Mouse (Mus musculus) intestine, postnatal 0 days (tissue): Measurements from ENCODE around the gene Lyz2. TPM values are rescaled to one million over a fixed set of nuclear protein-coding genes. Genes with fewer than 3 reads are reported as not detected.
"Not testable (repeated sequence)": the region's sequence is repeated elsewhere in the genome, so short reads cannot be mapped to it uniquely, and the experiment has no call there.

ENCODE experiments used
- ATAC-seq: fragments of 200-750 bp; cut with Nextera tagmentation; 2 replicates; pipeline ENCODE4 v1.8.0; 2017; ENCODE audit warnings: mild to moderate bottlenecking, moderate TSS enrichment, moderate library complexity
- H3K27ac ChIP-seq: fragments of 300-500 bp; sonication (generic); 2 replicates; pipeline ENCODE4 v1.5.1; 2014; ENCODE audit warnings: mild to moderate bottlenecking, low read depth, low read length, moderate library complexity
- H3K27me3 ChIP-seq: fragments of 300-500 bp; sonication (generic); replicated peaks from 2 replicates; pipeline ENCODE4 v1.6.1; 2014; ENCODE audit warnings: low read length, mixed read lengths; ENCODE audit not compliant: control insufficient read depth, insufficient read depth
- H3K36me3 ChIP-seq: fragments of 300-500 bp; sonication (generic); 2 replicates; pipeline ENCODE4 v1.6.1; 2014; ENCODE audit warnings: mild to moderate bottlenecking, moderate library complexity; ENCODE audit not compliant: control insufficient read depth, insufficient read depth
- H3K4me1 ChIP-seq: fragments of 300-500 bp; sonication (generic); replicated peaks from 2 replicates; pipeline ENCODE4 v1.6.1; 2014; ENCODE audit warnings: antibody characterized with exemption, low read length, mixed read lengths; ENCODE audit not compliant: control insufficient read depth, insufficient read depth
- H3K4me2 ChIP-seq: fragments of 300-500 bp; sonication (generic); replicated peaks from 2 replicates; pipeline ENCODE4 v1.6.1; 2014; ENCODE audit warnings: low read depth, mild to moderate bottlenecking, moderate library complexity
- H3K4me3 ChIP-seq: fragments of 300-500 bp; sonication (generic); 2 replicates; pipeline ENCODE4 v1.5.1; 2014; ENCODE audit warnings: low read depth, low read length
- H3K9ac ChIP-seq: fragments of 300-500 bp; sonication (generic); 2 replicates; pipeline ENCODE4 v1.6.1; 2014; ENCODE audit warnings: mild to moderate bottlenecking, low read depth, low read length
- H3K9me3 ChIP-seq: fragments of 300-500 bp; sonication (generic); 2 replicates; pipeline ENCODE4 v1.6.1; 2016; ENCODE audit warnings: mixed run types; ENCODE audit not compliant: control insufficient read depth
- CTCF ChIP-seq: sonication (generic); IDR thresholded peaks from 2 replicates; pipeline ENCODE4 v1.5.1; 2016; ENCODE audit warnings: low read depth, mild to moderate bottlenecking, control low read depth, antibody characterized with exemption, moderate library complexity
- WGBS: fragments of 180-500 bp; shearing (Covaris S2); extraction: QIAGEN DNeasy Blood & Tissue Kit; methylation state at CpG from one replicate; pipeline ENCODE4 v1.1.7; 2014; 5-methylcytosine and 5-hydroxymethylcytosine counted together
- polyA plus RNA-seq: library from polyadenylated mRNA; unstranded; fragments of >200 nt; fragmentation: Nextera tagmentation; extraction: Ambion mirVana; gene quantifications from 2 replicates; pipeline ENCODE4 v1.2.1, GENCODE M21; 2015

The Lyz2 gene
- polyA plus RNA-seq, 1 experiment from 2014 or later: 47.9 TPM

GRCm38 (mm10) chr10:117292671-117293070 lies 10.6 kb upstream of the Lyz2 start, which contains the start of gene Lyz1:
Gene Lyz1 (minus strand): TSS chr10:117292868.
- Histone ChIP-seq H3K27me3 (no peaks in the 10 kb centered on the region), H3K9me3 (no peaks in the 10 kb centered on the region), H3K4me3 (no peak within 1 kb of the TSS), H3K27ac (no peak within 1 kb of the TSS), H3K4me1 (no peaks in the 10 kb centered on the region), H3K9ac (no peak within 1 kb of the TSS), H3K36me3 (no peaks in the 10 kb centered on the region), H3K4me2 (no peak within 1 kb of the TSS)
- peak; percentile 47; the same call in 1 of the 2 replicates for ATAC-seq
- no peak for TF ChIP-seq CTCF
- WGBS: 47% methylated on average over 5 of the region's 5 CpGs

GRCm38 (mm10) chr10:117290936-117291335 lies 8.8 kb upstream of the Lyz2 start:
- not testable (repeated sequence) for H3K4me1 ChIP-seq, H3K9me3 ChIP-seq, ATAC-seq, H3K27me3 ChIP-seq, H3K27ac ChIP-seq, H3K9ac ChIP-seq, H3K36me3 ChIP-seq, H3K4me3 ChIP-seq, H3K4me2 ChIP-seq
- WGBS: 91% methylated on average over 6 of the region's 6 CpGs

- H3K4me3 ChIP-seq: no peak overlapping the region
- no peak for TF ChIP-seq CTCF
- WGBS: 52% methylated on average over 6 of the region's 6 CpGs
- no peak overlapping the region for H3K4me2 ChIP-seq
- no peak overlapping the region for H3K27ac ChIP-seq
- H3K9me3 ChIP-seq: no peaks in the 10 kb centered on the region
- no peak overlapping the region for H3K9ac ChIP-seq
- no peak for ATAC-seq
- H3K36me3 ChIP-seq: no peaks in the 10 kb centered on the region
- no peaks in the 10 kb centered on the region for H3K27me3 ChIP-seq
- H3K4me1 ChIP-seq: no peaks in the 10 kb centered on the region
Measured at GRCm38 (mm10) chr10:117290046-117290870, 8.1 kb upstream of the Lyz2 start.

- H3K9me3 ChIP-seq, H3K9ac ChIP-seq, H3K4me3 ChIP-seq, ATAC-seq, H3K27ac ChIP-seq, H3K4me1 ChIP-seq, H3K36me3 ChIP-seq, H3K27me3 ChIP-seq, H3K4me2 ChIP-seq: not testable (repeated sequence)
- 65% methylated on average over 5 of the region's 5 CpGs for WGBS
Measured at GRCm38 (mm10) chr10:117289034-117289505, 6.9 kb upstream of the Lyz2 start.

- Histone ChIP-seq H3K4me1 (no peaks in the 10 kb centered on the region), H3K4me3 (no peak overlapping the region), H3K9me3 (no peaks in the 10 kb centered on the region), H3K27ac (no peak overlapping the region), H3K36me3 (no peaks in the 10 kb centered on the region), H3K27me3 (no peaks in the 10 kb centered on the region), H3K4me2 (no peak overlapping the region), H3K9ac (no peak overlapping the region)
- WGBS: 90% methylated on average over 9 of the region's 9 CpGs
- TF ChIP-seq CTCF: no peak
- no peak for ATAC-seq
Measured at GRCm38 (mm10) chr10:117288197-117289033, 6.3 kb upstream of the Lyz2 start.

- H3K4me2 ChIP-seq: no peak overlapping the region
- 73% methylated on average over 3 of the region's 3 CpGs for whole genome bisulfite sequencing
- no peaks in the 10 kb centered on the region for H3K9me3 ChIP-seq
- no peak overlapping the region for H3K9ac ChIP-seq
- no peak for TF ChIP-seq CTCF
- no peak for ATAC-seq
- H3K4me1 ChIP-seq: no peaks in the 10 kb centered on the region
- no peak overlapping the region for H3K27ac ChIP-seq
- no peaks in the 10 kb centered on the region for H3K36me3 ChIP-seq
- no peaks in the 10 kb centered on the region for H3K27me3 ChIP-seq
- H3K4me3 ChIP-seq: no peak overlapping the region
Measured at GRCm38 (mm10) chr10:117287226-117287850, 5.2 kb upstream of the Lyz2 start.
